In genomic region chr1:156624231-156624630, GRCm38 (mm10) we compare ENCODE assay signal across 16 mouse cellular contexts.
"Had no signal": no experiment of that assay in that cellular context is flagged by ENCODE, and none has a peak within 500 bp of the region (broad histone marks: within the 10 kb centered on the region; RNA-seq: fewer than 3 reads in every experiment).

No protein-coding gene starts in this region.

- H3K27ac ChIP-seq: kidney, postnatal 0 days; limb, embryonic 13.5 days; liver, embryonic 12.5 days; liver, embryonic 15.5 days; midbrain, embryonic 12.5 days; midbrain, embryonic 15.5 days; neural tube, embryonic 13.5 days had no signal

- H3K4me3 ChIP-seq: limb, embryonic 13.5 days; liver, embryonic 12.5 days; liver, embryonic 15.5 days; midbrain, embryonic 12.5 days; midbrain, embryonic 15.5 days; myocyte; neural tube, embryonic 13.5 days had no signal

- H3K27me3 ChIP-seq: limb, embryonic 13.5 days; liver, embryonic 12.5 days; liver, embryonic 15.5 days; midbrain, embryonic 15.5 days; neural tube, embryonic 13.5 days had no signal

- H3K4me1 ChIP-seq: midbrain, embryonic 12.5 days; midbrain, embryonic 15.5 days had no signal

- DNase-seq: kidney, postnatal 36 days; left cerebral cortex, postnatal 4 days; liver; lung, adult 18-20 months; lung, postnatal 14 days; lung, postnatal 4 days; thymus, adult 18-20 months; thymus, postnatal 36 days had no signal
